Mouse (Mus musculus): ENCODE results near the gene Dlst. TPM values are rescaled to one million over a fixed set of nuclear protein-coding genes. Genes with fewer than 3 reads are reported as not detected.
"Not testable (repeated sequence)": the region's sequence is repeated elsewhere in the genome, so short reads cannot be mapped to it uniquely, and the experiment has no call there.

Dlst gene
- polyA plus RNA-seq, 1 experiment from 2014 or later: 72.5 TPM

DNA sequence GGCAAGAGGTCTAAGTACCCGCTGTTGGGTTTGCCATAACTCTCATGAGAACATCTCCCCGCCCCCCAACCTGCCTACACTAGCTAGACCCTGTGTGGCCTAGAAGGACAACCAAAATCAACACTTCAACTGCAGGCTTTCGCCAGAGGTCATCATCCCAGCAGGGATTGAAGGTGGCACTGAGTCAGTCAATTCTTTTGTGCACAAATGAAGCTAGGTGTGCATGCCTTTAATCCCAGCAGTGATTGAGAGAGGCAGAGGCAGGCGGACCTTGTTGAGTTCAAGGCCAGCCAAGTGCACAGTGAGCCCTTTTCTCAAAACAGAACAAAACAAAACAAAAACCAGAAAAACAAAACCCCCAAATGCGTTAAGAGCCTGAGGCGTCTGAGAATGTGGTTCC is 30.5 kb downstream of the Dlst start:
- ATAC-seq: no peak
- no peak for TF ChIP-seq CTCF (IDR thresholded peaks at IDR 0.05)
- no peak for TF ChIP-seq EP300 (IDR thresholded peaks at IDR 0.05)
- Histone ChIP-seq H3K4me3 (ENCODE audit: low read depth, low read length) (no peak overlapping the region), H3K9ac (replicated peaks; ENCODE audit: low read depth) (no peak overlapping the region), H3K4me2 (replicated peaks; ENCODE audit: low read depth, low read length) (no peak overlapping the region), H3K36me3 (ENCODE audit: insufficient read depth, low read length) (no peaks in the 10 kb centered on the region), H3K27ac (ENCODE audit: low read length) (no peak overlapping the region), H3K4me1 (ENCODE audit: insufficient read depth, low read depth, low read length) (no peaks in the 10 kb centered on the region; the same call in 1 of the 2 replicates), H3K27me3 (replicated peaks; ENCODE audit: insufficient read depth, low read length) (no peaks in the 10 kb centered on the region), H3K9me3 (ENCODE audit: low read length) (no peaks in the 10 kb centered on the region)
- DNase-seq (ENCODE audit: low spot score): no peak
- 67% methylated on average over 6 of the region's 6 CpGs for WGBS

DNA sequence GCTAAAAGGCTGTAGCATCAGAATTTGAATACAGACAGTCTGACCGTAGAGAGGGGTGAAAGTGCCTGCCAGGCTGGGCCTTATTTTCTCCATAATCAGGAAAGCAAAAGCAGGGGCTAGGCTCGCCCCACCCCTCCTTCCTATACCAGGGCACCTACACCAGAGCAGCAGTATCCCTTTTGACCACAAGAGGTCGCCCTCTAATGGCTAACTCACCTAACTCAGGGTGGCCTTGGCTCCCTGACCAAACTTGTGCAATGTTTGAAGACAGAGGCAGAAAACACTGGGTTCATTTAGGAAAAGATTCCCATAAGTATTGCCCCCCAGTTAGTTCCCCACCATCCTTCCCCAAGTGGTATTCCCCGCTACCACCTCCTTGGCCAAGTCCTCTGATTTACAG is 32.2 kb downstream of the Dlst start:
- H3K36me3 ChIP-seq (ENCODE audit: insufficient read depth, low read length): no peaks in the 10 kb centered on the region
- ATAC-seq (peak; percentile 63), DNase-seq (ENCODE audit: low spot score) (peak; percentile 86)
- H3K27me3 ChIP-seq (replicated peaks; ENCODE audit: insufficient read depth, low read length): no peaks in the 10 kb centered on the region
- no peak overlapping the region for H3K4me2 ChIP-seq (replicated peaks; ENCODE audit: low read depth, low read length)
- H3K4me3 ChIP-seq (ENCODE audit: low read depth, low read length): no peak overlapping the region
- no peak overlapping the region for H3K9ac ChIP-seq (replicated peaks; ENCODE audit: low read depth)
- no peak overlapping the region for H3K27ac ChIP-seq (ENCODE audit: low read length)
- TF ChIP-seq EP300 (IDR thresholded peaks at IDR 0.05): no peak
- peak; percentile 95 for TF ChIP-seq CTCF (IDR thresholded peaks at IDR 0.05)
- no peaks in the 10 kb centered on the region for H3K9me3 ChIP-seq (ENCODE audit: low read length)
- H3K4me1 ChIP-seq (ENCODE audit: insufficient read depth, low read depth, low read length): no peaks in the 10 kb centered on the region
- WGBS: 15% methylated on average over 4 of the region's 4 CpGs

DNA sequence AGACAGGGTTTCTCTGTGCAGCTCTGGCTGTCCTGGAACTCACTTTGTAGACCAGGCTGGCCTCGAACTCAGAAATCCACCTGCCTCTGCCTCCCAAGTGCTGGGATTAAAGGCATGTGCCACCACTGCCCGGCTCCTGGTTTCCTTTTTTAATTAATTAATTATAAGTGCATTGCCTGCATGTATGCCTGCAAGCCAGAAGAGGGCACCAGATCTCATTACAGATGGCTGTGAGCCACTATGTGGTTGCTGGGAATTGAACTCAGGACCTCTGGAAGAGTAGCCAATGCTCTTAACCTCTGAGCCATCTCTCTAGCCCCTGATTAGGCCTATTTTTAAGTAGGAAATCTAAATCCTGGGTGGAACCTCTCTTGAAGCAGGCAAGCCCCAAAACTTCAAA is 33.6 kb downstream of the Dlst start:
- not testable (repeated sequence) for ATAC-seq; H3K36me3 ChIP-seq (ENCODE audit: insufficient read depth, low read length); H3K4me2 ChIP-seq (replicated peaks; ENCODE audit: low read depth, low read length); H3K27me3 ChIP-seq (replicated peaks; ENCODE audit: insufficient read depth, low read length); H3K27ac ChIP-seq (ENCODE audit: low read length); H3K4me3 ChIP-seq (ENCODE audit: low read depth, low read length); H3K9ac ChIP-seq (replicated peaks; ENCODE audit: low read depth); H3K9me3 ChIP-seq (ENCODE audit: low read length); H3K4me1 ChIP-seq (ENCODE audit: insufficient read depth, low read depth, low read length); DNase-seq (ENCODE audit: low spot score)
- WGBS: 58% methylated on average over 2 of the region's 2 CpGs
- peak; percentile 49 for TF ChIP-seq CTCF (IDR thresholded peaks at IDR 0.05)

DNA sequence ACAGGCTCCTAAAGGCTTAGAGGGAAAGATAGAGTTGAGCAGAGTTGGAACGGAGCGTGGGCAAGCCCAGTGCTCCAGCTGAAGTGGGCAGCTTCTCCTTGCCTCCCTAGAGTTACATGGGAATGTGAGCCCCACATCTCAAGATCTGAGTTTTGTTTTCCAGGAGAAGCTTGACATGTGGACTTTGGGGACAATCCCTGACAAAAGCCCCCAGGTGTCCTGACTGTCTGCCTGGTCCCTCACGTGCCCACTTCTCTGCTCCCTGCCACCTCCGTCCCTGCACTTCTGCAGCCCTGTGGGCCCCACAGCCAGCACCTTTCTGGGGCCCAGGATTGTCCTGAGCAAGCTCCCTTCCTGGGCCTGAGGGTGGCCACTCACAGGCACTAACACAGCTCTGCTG is 34.2 kb downstream of the Dlst start:
- H3K9me3 ChIP-seq (ENCODE audit: low read length): no peaks in the 10 kb centered on the region
- no peaks in the 10 kb centered on the region for H3K27me3 ChIP-seq (replicated peaks; ENCODE audit: insufficient read depth, low read length)
- no peak overlapping the region for H3K4me2 ChIP-seq (replicated peaks; ENCODE audit: low read depth, low read length)
- ATAC-seq (no peak), DNase-seq (ENCODE audit: low spot score) (no peak)
- TF ChIP-seq CTCF (IDR thresholded peaks at IDR 0.05) (no peak), EP300 (IDR thresholded peaks at IDR 0.05) (no peak)
- no peaks in the 10 kb centered on the region for H3K4me1 ChIP-seq (ENCODE audit: insufficient read depth, low read depth, low read length)
- no peak overlapping the region for H3K4me3 ChIP-seq (ENCODE audit: low read depth, low read length)
- no peak overlapping the region for H3K9ac ChIP-seq (replicated peaks; ENCODE audit: low read depth)
- no peak overlapping the region for H3K27ac ChIP-seq (ENCODE audit: low read length)
- 89% methylated on average over 4 of the region's 4 CpGs for WGBS
- no peaks in the 10 kb centered on the region for H3K36me3 ChIP-seq (ENCODE audit: insufficient read depth, low read length)

DNA sequence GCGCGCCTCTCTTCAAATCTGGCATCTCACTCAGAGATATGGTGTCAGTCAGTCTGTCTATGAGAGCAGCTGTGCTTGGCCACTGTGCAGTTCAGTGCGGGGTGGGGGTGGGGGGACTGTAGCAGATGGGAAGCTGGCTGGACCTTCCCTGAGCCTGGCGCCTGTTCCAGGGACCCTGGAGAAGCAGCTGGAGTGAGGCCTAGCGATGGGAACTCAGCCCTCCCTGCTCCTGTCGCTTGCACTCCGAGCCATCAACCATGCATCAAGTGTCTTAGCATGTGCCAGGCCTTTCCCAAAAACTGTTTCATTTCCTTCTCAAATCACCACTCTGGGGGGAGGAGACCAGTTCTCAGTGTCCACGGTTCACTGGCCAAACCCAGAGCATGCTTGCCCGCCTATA is 35.0 kb downstream of the Dlst start:
- Histone ChIP-seq H3K27me3 (replicated peaks; ENCODE audit: insufficient read depth, low read length) (no peaks in the 10 kb centered on the region), H3K4me3 (ENCODE audit: low read depth, low read length) (no peak overlapping the region), H3K4me1 (ENCODE audit: insufficient read depth, low read depth, low read length) (no peaks in the 10 kb centered on the region), H3K36me3 (ENCODE audit: insufficient read depth, low read length) (no peaks in the 10 kb centered on the region), H3K4me2 (replicated peaks; ENCODE audit: low read depth, low read length) (no peak overlapping the region), H3K9ac (replicated peaks; ENCODE audit: low read depth) (no peak overlapping the region), H3K27ac (ENCODE audit: low read length) (no peak overlapping the region), H3K9me3 (ENCODE audit: low read length) (no peaks in the 10 kb centered on the region)
- DNase-seq (ENCODE audit: low spot score): peak; percentile 48
- WGBS: 49% methylated on average over 9 of the region's 9 CpGs
- ATAC-seq: peak; percentile 69
- TF ChIP-seq EP300 (IDR thresholded peaks at IDR 0.05) (no peak), CTCF (IDR thresholded peaks at IDR 0.05) (no peak)

DNA sequence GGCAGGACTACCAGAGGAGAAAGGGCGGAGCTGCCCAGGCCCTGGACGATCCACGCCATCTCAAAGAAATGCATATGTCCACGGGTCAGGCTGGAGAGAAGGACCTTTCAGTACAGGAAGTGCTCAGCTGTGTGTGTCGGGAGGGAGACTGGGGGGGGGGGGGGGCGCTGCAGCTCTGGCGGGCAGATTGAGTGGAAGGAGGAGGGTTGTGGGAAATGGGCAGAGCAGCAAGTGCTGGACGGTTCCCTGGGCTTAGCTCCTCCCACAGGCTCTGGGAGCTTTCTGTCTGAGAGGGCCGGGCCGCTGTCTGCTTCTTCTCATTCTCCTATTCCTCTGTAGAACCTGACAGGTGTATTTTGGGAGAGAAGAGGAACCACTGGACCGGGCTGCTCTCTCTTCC is 35.7 kb downstream of the Dlst start:
- DNase-seq (ENCODE audit: low spot score): peak; percentile 80
- H3K9me3 ChIP-seq (ENCODE audit: low read length): no peaks in the 10 kb centered on the region
- TF ChIP-seq CTCF (IDR thresholded peaks at IDR 0.05) (no peak), EP300 (IDR thresholded peaks at IDR 0.05) (no peak)
- no peak overlapping the region for H3K9ac ChIP-seq (replicated peaks; ENCODE audit: low read depth)
- no peaks in the 10 kb centered on the region for H3K4me1 ChIP-seq (ENCODE audit: insufficient read depth, low read depth, low read length)
- no peaks in the 10 kb centered on the region for H3K27me3 ChIP-seq (replicated peaks; ENCODE audit: insufficient read depth, low read length)
- no peak overlapping the region for H3K27ac ChIP-seq (ENCODE audit: low read length)
- 26% methylated on average over 10 of the region's 11 CpGs for WGBS
- H3K4me2 ChIP-seq (replicated peaks; ENCODE audit: low read depth, low read length): no peak overlapping the region
- peak; percentile 61 for ATAC-seq
- no peaks in the 10 kb centered on the region for H3K36me3 ChIP-seq (ENCODE audit: insufficient read depth, low read length)
- H3K4me3 ChIP-seq (ENCODE audit: low read depth, low read length): no peak overlapping the region

DNA sequence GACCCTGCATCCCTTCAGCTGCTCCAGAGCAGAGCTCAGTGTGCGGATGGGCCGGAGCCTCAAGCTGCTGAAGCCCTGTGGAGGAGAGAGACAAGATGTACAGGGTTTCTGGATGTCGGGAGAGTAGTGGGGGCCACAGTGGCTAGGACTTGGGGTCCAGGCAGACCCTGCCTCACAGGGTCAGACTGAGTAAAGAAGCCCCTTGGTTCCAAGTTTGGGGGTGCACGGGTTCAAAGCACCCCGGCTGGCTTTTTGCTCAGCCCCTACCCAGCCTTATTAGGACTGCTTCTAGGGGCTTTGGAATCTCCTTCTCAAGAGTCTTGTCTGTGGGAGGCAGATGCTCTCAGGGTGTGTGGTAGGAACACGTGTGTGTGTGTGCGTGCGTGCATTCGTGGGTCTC is 36.2 kb downstream of the Dlst start:
- Histone ChIP-seq H3K9ac (replicated peaks; ENCODE audit: low read depth) (no peak overlapping the region), H3K4me3 (ENCODE audit: low read depth, low read length) (no peak overlapping the region), H3K4me2 (replicated peaks; ENCODE audit: low read depth, low read length) (no peak overlapping the region), H3K36me3 (ENCODE audit: insufficient read depth, low read length) (no peaks in the 10 kb centered on the region), H3K4me1 (ENCODE audit: insufficient read depth, low read depth, low read length) (no peaks in the 10 kb centered on the region), H3K27me3 (replicated peaks; ENCODE audit: insufficient read depth, low read length) (no peaks in the 10 kb centered on the region), H3K9me3 (ENCODE audit: low read length) (no peaks in the 10 kb centered on the region), H3K27ac (ENCODE audit: low read length) (no peak overlapping the region)
- ATAC-seq (no peak), DNase-seq (ENCODE audit: low spot score) (no peak)
- 77% methylated on average over 9 of the region's 9 CpGs for WGBS
- TF ChIP-seq EP300 (IDR thresholded peaks at IDR 0.05): no peak
- no peak for TF ChIP-seq CTCF (IDR thresholded peaks at IDR 0.05)

All from lung, postnatal 0 days (tissue).